Mouse (Mus musculus) CH12.LX (cell line): ENCODE measurements around the gene Adam12. TPM values are rescaled to one million over a fixed set of nuclear protein-coding genes. Genes with fewer than 3 reads are reported as not detected.

Source experiments
- DNase-seq: peaks from one replicate; pipeline ENCODE4 v3.0.0-alpha.2; 2013; ENCODE audit errors: extremely low read depth
- H3K27ac ChIP-seq: 2 replicates; pipeline ENCODE4 v1.5.1; 2012; ENCODE audit warnings: low read depth, mild to moderate bottlenecking, control low read depth, moderate library complexity; ENCODE audit not compliant: insufficient read depth
- H3K27me3 ChIP-seq: replicated peaks from 2 replicates; pipeline ENCODE3; 2012; ENCODE audit warnings: inconsistent platforms
- H3K36me3 ChIP-seq, 2 experiments: replicated peaks in 1 of 2; 2 replicates each; pipeline versions ENCODE3 to v1.6.1; 2012; ENCODE audit warnings: inconsistent platforms in 1 of 2, low read length in 1 of 2, mild to moderate bottlenecking in 1 of 2, mixed read lengths in 1 of 2, moderate library complexity in 1 of 2; ENCODE audit not compliant: control insufficient read depth in 1 of 2, insufficient read depth in 1 of 2
- H3K4me1 ChIP-seq, 2 experiments: 2 replicates each; pipeline ENCODE4 v1.6.1; 2012; ENCODE audit warnings: inconsistent platforms in 1 of 2, moderate library complexity in 1 of 2; ENCODE audit not compliant: insufficient read depth in 2 of 2, control insufficient read depth in 1 of 2
- H3K4me2 ChIP-seq: 2 replicates; pipeline ENCODE4 v1.6.1; 2012; ENCODE audit warnings: low read depth, mild to moderate bottlenecking, control low read depth; ENCODE audit not compliant: poor library complexity, insufficient read depth, severe bottlenecking
- H3K4me3 ChIP-seq, 3 experiments: fragments of 150-350 bp in 1 of 3; sonication (generic) in 1 of 3; replicated peaks in 1 of 3; 2 replicates each; pipeline versions ENCODE3 to v1.5.1; 2011 to 2012; ENCODE audit warnings: low read depth in 2 of 3, low read length in 2 of 3, mild to moderate bottlenecking in 2 of 3, moderate library complexity in 2 of 3, control low read depth in 1 of 3, improper control_type of control experiment in 1 of 3, inconsistent platforms in 1 of 3, mixed read lengths in 1 of 3; ENCODE audit not compliant: poor library complexity in 1 of 3
- H3K79me2 ChIP-seq: replicated peaks from 2 replicates; pipeline ENCODE4 v1.6.1; 2012; ENCODE audit warnings: mild to moderate bottlenecking, moderate library complexity; ENCODE audit not compliant: control insufficient read depth, poor library complexity, insufficient read depth, severe bottlenecking; ENCODE audit errors: extremely low read depth
- H3K9ac ChIP-seq: 2 replicates; pipeline ENCODE4 v1.6.1; 2012; ENCODE audit warnings: low read depth, mild to moderate bottlenecking, control low read depth, moderate library complexity; ENCODE audit not compliant: insufficient read depth
- H3K9me3 ChIP-seq: replicated peaks from 2 replicates; pipeline ENCODE3; 2012; ENCODE audit warnings: low read length, inconsistent platforms, mixed read lengths
- BHLHE40 ChIP-seq: IDR thresholded peaks from 2 replicates; pipeline ENCODE4 v1.6.1; 2011; ENCODE audit warnings: mild to moderate bottlenecking, low read depth, low read length, improper control_type of control experiment
- CHD2 ChIP-seq: IDR thresholded peaks from 2 replicates; pipeline ENCODE4 v1.6.1; 2011; ENCODE audit warnings: low read length, improper control_type of control experiment
- CTCF ChIP-seq, 2 experiments: IDR thresholded peaks in 1 of 2; conservative IDR thresholded peaks in 1 of 2; 2 replicates each; pipeline ENCODE4 v1.5.1; 2011 to 2012; ENCODE audit warnings: low read depth in 2 of 2, low read length in 2 of 2, improper control_type of control experiment in 1 of 2, inconsistent platforms in 1 of 2, mild to moderate bottlenecking in 1 of 2, moderate library complexity in 1 of 2
- ELF1 ChIP-seq: IDR thresholded peaks from 2 replicates; pipeline ENCODE4 v1.6.1; 2014; ENCODE audit warnings: low read depth, mild to moderate bottlenecking, inconsistent platforms, low read length, improper control_type of control experiment
- EP300 ChIP-seq: IDR thresholded peaks from 2 replicates; pipeline ENCODE4 v1.6.1; 2011; ENCODE audit warnings: low read length, improper control_type of control experiment
- ETS1 ChIP-seq: conservative IDR thresholded peaks from 2 replicates; pipeline ENCODE4 v1.6.1; 2012; ENCODE audit warnings: low read depth, mild to moderate bottlenecking, inconsistent platforms, low read length, improper control_type of control experiment, moderate library complexity
- GABPA ChIP-seq: IDR thresholded peaks from 2 replicates; pipeline ENCODE4 v1.6.1; 2012; ENCODE audit warnings: low read depth, low read length, improper control_type of control experiment, inconsistent platforms; ENCODE audit not compliant: insufficient replicate concordance
- HCFC1 ChIP-seq: IDR thresholded peaks from 2 replicates; pipeline ENCODE4 v1.6.1; 2012; ENCODE audit warnings: low read depth, mild to moderate bottlenecking, inconsistent platforms, low read length, improper control_type of control experiment
- IRF4 ChIP-seq: IDR thresholded peaks from 2 replicates; pipeline ENCODE4 v1.6.1; 2014; ENCODE audit warnings: low read depth, mild to moderate bottlenecking, inconsistent platforms, low read length, improper control_type of control experiment
- JUN ChIP-seq: IDR thresholded peaks from 2 replicates; pipeline ENCODE4 v1.6.1; 2011; ENCODE audit warnings: low read depth, mild to moderate bottlenecking, low read length, improper control_type of control experiment, moderate library complexity; ENCODE audit not compliant: insufficient read depth
- JUND ChIP-seq: conservative IDR thresholded peaks from 2 replicates; pipeline ENCODE4 v1.6.1; 2011; ENCODE audit warnings: low read depth, low read length, improper control_type of control experiment
- KAT2A ChIP-seq: IDR thresholded peaks from 2 replicates; pipeline ENCODE4 v1.6.1; 2012; ENCODE audit warnings: low read length, improper control_type of control experiment, inconsistent platforms; ENCODE audit not compliant: insufficient replicate concordance
- MAFK ChIP-seq: IDR thresholded peaks from 2 replicates; pipeline ENCODE4 v1.6.1; 2011; ENCODE audit warnings: low read length, improper control_type of control experiment; ENCODE audit not compliant: insufficient replicate concordance
- MAZ ChIP-seq: IDR thresholded peaks from 2 replicates; pipeline ENCODE4 v1.6.1; 2012; ENCODE audit warnings: low read depth, mild to moderate bottlenecking, inconsistent platforms, low read length, improper control_type of control experiment, moderate library complexity
- MEF2A ChIP-seq: IDR thresholded peaks from 2 replicates; pipeline ENCODE4 v1.6.1; 2014; ENCODE audit warnings: low read depth, mild to moderate bottlenecking, inconsistent platforms, low read length, improper control_type of control experiment, borderline replicate concordance
- MXI1 ChIP-seq: IDR thresholded peaks from 2 replicates; pipeline ENCODE4 v1.6.1; 2011; ENCODE audit warnings: mild to moderate bottlenecking, low read depth, low read length, improper control_type of control experiment
- NELFE ChIP-seq: IDR thresholded peaks from 2 replicates; pipeline ENCODE4 v1.6.1; 2011; ENCODE audit warnings: low read depth, low read length, improper control_type of control experiment
- NRF1 ChIP-seq: IDR thresholded peaks from 2 replicates; pipeline ENCODE4 v1.6.1; 2014; ENCODE audit warnings: low read depth, mild to moderate bottlenecking, inconsistent platforms, low read length, improper control_type of control experiment, moderate library complexity
- PAX5 ChIP-seq: IDR thresholded peaks from 2 replicates; pipeline ENCODE4 v1.6.1; 2012; ENCODE audit warnings: low read length, inconsistent platforms, mixed read lengths
- POLR2A ChIP-seq: IDR thresholded peaks from 2 replicates; pipeline ENCODE4 v1.6.1; 2011; ENCODE audit warnings: low read depth, mild to moderate bottlenecking, improper control_type of control experiment, low read length
- RAD21 ChIP-seq: IDR thresholded peaks from 2 replicates; pipeline ENCODE4 v1.6.1; 2011; ENCODE audit warnings: low read depth, mild to moderate bottlenecking, low read length, improper control_type of control experiment, moderate library complexity
- SIN3A ChIP-seq: IDR thresholded peaks from 2 replicates; pipeline ENCODE4 v1.6.1; 2012; ENCODE audit warnings: low read length, improper control_type of control experiment, inconsistent platforms
- SMC3 ChIP-seq: IDR thresholded peaks from 2 replicates; pipeline ENCODE4 v1.6.1; 2011; ENCODE audit warnings: low read depth, low read length, improper control_type of control experiment
- TBP ChIP-seq: conservative IDR thresholded peaks from 2 replicates; pipeline ENCODE4 v1.6.1; 2011; ENCODE audit warnings: low read depth, low read length, improper control_type of control experiment
- UBTF ChIP-seq: IDR thresholded peaks from 2 replicates; pipeline ENCODE4 v1.6.1; 2012; ENCODE audit warnings: low read depth, mild to moderate bottlenecking, inconsistent platforms, low read length, improper control_type of control experiment, moderate library complexity
- ZC3H11A ChIP-seq: IDR thresholded peaks from 2 replicates; pipeline ENCODE4 v1.6.1; 2012; ENCODE audit warnings: low read depth, mild to moderate bottlenecking, inconsistent platforms, low read length, improper control_type of control experiment
- ZNF384 ChIP-seq: IDR thresholded peaks from 2 replicates; pipeline ENCODE4 v1.6.1; 2012; ENCODE audit warnings: low read depth, low read length, improper control_type of control experiment, inconsistent platforms
- dilution Hi-C: fragments of 300-500 bp; cut with MboI; formaldehyde crosslinking; loops from 2 replicates; pipeline ENCODE4 v1.14.3; 2020; ENCODE audit warnings: low sequenced_read_pairs; ENCODE audit not compliant: extremely low pct_unique_long_range_greater_than_20kb, extremely low pct_ligation_motif_present
- in situ Hi-C: fragments of 300-500 bp; cut with MboI; formaldehyde crosslinking; loops from 3 replicates; pipeline ENCODE4 v1.14.3; 2019; ENCODE audit warnings: low sequenced_read_pairs, low pct_ligation_motif_present, low pct_unique_long_range_greater_than_20kb, mixed read lengths
- polyA plus RNA-seq: library from polyadenylated mRNA; unstranded; fragments of >175 nt; gene quantifications from 2 replicates; pipeline ENCODE4 v1.2.1, GENCODE M21; 2012; ENCODE audit warnings: low read depth; ENCODE audit not compliant: insufficient read length
- total RNA-seq, 2 experiments: library from RNA; depleted of rRNA; stranded (reverse); fragments of 300-350 nt in 1 of 2; fragments of >200 nt in 1 of 2; gene quantifications; 2 replicates each; pipeline ENCODE4 v1.2.3; 2012 to 2014

Adam12 gene
- total and polyA plus RNA-seq, 3 experiments, result not detected

- dilution Hi-C loops, result no loop called here
- no peaks in the 10 kb centered on the region for H3K79me2 ChIP-seq
- peaks cover 1% of the 10 kb centered on the region for H3K27me3 ChIP-seq
- H3K9me3 ChIP-seq, result peaks cover 53% of the 10 kb centered on the region
- no peak overlapping the region for H3K4me2 ChIP-seq
- H3K36me3 ChIP-seq, result no peaks in the 10 kb centered on the region
- TF ChIP-seq HCFC1 (no peak), KAT2A (no peak), PAX5 (no peak), NELFE (no peak), ELF1 (no peak), CTCF (conservative IDR thresholded peaks at IDR 0.05 in 1 of 2, IDR thresholded peaks at IDR 0.05 in 1 of 2; ENCODE audit: low read depth in 2 of 2, low read length in 2 of 2) (no peak), ZNF384 (no peak), MEF2A (no peak), SIN3A (no peak), MAFK (no peak), JUN (no peak), POLR2A (no peak), MXI1 (no peak), ETS1 (no peak), GABPA (no peak), EP300 (no peak), JUND (no peak)
- TF ChIP-seq, all 38 proteins: peak for 0
- H3K4me1 ChIP-seq, result no peaks in the 10 kb centered on the region
- no peak overlapping the region for H3K27ac ChIP-seq
- in situ Hi-C loops, result no loop called here
- H3K9ac ChIP-seq, result no peak overlapping the region
- H3K4me3 ChIP-seq, result no peak overlapping the region
- no peak for DNase-seq
Measured at GRCm38 (mm10) chr7:134081307-134082072, 150.5 kb downstream of the Adam12 start.

GRCm38 (mm10) chr7:134079980-134080725 is 151.8 kb downstream of the Adam12 start:
- in situ Hi-C loops, result no loop called here
- Histone ChIP-seq H3K9me3 (peaks cover 50% of the 10 kb centered on the region), H3K27me3 (peaks cover 1% of the 10 kb centered on the region), H3K36me3 (no peaks in the 10 kb centered on the region), H3K9ac (no peak overlapping the region)
- dilution Hi-C loops, result no loop called here
- TF ChIP-seq TBP, result no peak
- TF ChIP-seq JUND, result no peak
- no peak for TF ChIP-seq HCFC1
- TF ChIP-seq CTCF (conservative IDR thresholded peaks at IDR 0.05 in 1 of 2, IDR thresholded peaks at IDR 0.05 in 1 of 2; ENCODE audit: low read depth in 2 of 2, low read length in 2 of 2), result no peak
- TF ChIP-seq JUN, result no peak
- no peak for TF ChIP-seq CHD2
- TF ChIP-seq GABPA, result no peak
- no peak for TF ChIP-seq ETS1
- no peak for TF ChIP-seq MAZ
- no peak for TF ChIP-seq KAT2A
- TF ChIP-seq MXI1, result no peak
- no peak for TF ChIP-seq ZC3H11A
- no peak for TF ChIP-seq NRF1
- TF ChIP-seq RAD21, result no peak
- no peak for TF ChIP-seq SMC3
- no peak for TF ChIP-seq BHLHE40
- TF ChIP-seq ZNF384, result no peak
- TF ChIP-seq UBTF, result no peak
- no peak for TF ChIP-seq IRF4
- TF ChIP-seq, all 38 proteins: peak for 0
- H3K4me1 ChIP-seq, result no peaks in the 10 kb centered on the region
- H3K4me3 ChIP-seq, result no peak overlapping the region
- no peaks in the 10 kb centered on the region for H3K79me2 ChIP-seq
- DNase-seq, result no peak
- no peak overlapping the region for H3K27ac ChIP-seq
- no peak overlapping the region for H3K4me2 ChIP-seq
